Mouse (Mus musculus): ENCODE data around the gene 9930022D16Rik.

The 9930022D16Rik gene

GRCm38 (mm10) chr11:109413617-109414016 lies at the start of gene 9930022D16Rik:
Gene 9930022D16Rik (plus strand): TSS chr11:109413917.
- DNase-seq (ENCODE audit: low read depth, low spot score): no peak

GRCm38 (mm10) chr11:109364337-109364736 lies 49.4 kb upstream of the 9930022D16Rik start:
- DNase-seq (ENCODE audit: low read depth, low spot score): no peak

GRCm38 (mm10) chr11:109364881-109365280 lies 48.8 kb upstream of the 9930022D16Rik start:
- DNase-seq (ENCODE audit: low read depth, low spot score): no peak

GRCm38 (mm10) chr11:109365818-109366217 lies 47.9 kb upstream of the 9930022D16Rik start:
- no peak for DNase-seq (ENCODE audit: low read depth, low spot score)

GRCm38 (mm10) chr11:109366802-109367579 lies 46.7 kb upstream of the 9930022D16Rik start:
- no peak for DNase-seq (ENCODE audit: low read depth, low spot score)

GRCm38 (mm10) chr11:109369026-109369637 lies 44.6 kb upstream of the 9930022D16Rik start:
- no peak for DNase-seq (ENCODE audit: low read depth, low spot score)

GRCm38 (mm10) chr11:109375412-109375811 lies 38.3 kb upstream of the 9930022D16Rik start:
- no peak for DNase-seq (ENCODE audit: low read depth, low spot score)

- no peak for DNase-seq (ENCODE audit: low read depth, low spot score)
These were observed 37.1 kb upstream of the 9930022D16Rik start for GRCm38 (mm10) chr11:109376484-109377143.

GRCm38 (mm10) chr11:109377477-109377876 lies 36.2 kb upstream of the 9930022D16Rik start:
- DNase-seq (ENCODE audit: low read depth, low spot score): no peak

GRCm38 (mm10) chr11:109378051-109378450 lies 35.7 kb upstream of the 9930022D16Rik start:
- DNase-seq (ENCODE audit: low read depth, low spot score): no peak

- no peak for DNase-seq (ENCODE audit: low read depth, low spot score)
These were observed 33.1 kb upstream of the 9930022D16Rik start for GRCm38 (mm10) chr11:109380662-109381061.

GRCm38 (mm10) chr11:109385296-109385695 lies 28.4 kb upstream of the 9930022D16Rik start:
- DNase-seq (ENCODE audit: low read depth, low spot score): no peak

- no peak for DNase-seq (ENCODE audit: low read depth, low spot score)
These were observed 24.7 kb upstream of the 9930022D16Rik start for GRCm38 (mm10) chr11:109389046-109389445.

GRCm38 (mm10) chr11:109391200-109391599 lies 22.5 kb upstream of the 9930022D16Rik start:
- DNase-seq (ENCODE audit: low read depth, low spot score): no peak

- DNase-seq (ENCODE audit: low read depth, low spot score): no peak
These were observed 22.0 kb upstream of the 9930022D16Rik start for GRCm38 (mm10) chr11:109391760-109392159.

GRCm38 (mm10) chr11:109392601-109393000 lies 21.1 kb upstream of the 9930022D16Rik start:
- DNase-seq (ENCODE audit: low read depth, low spot score): no peak

GRCm38 (mm10) chr11:109394758-109395157 lies 19.0 kb upstream of the 9930022D16Rik start:
- no peak for DNase-seq (ENCODE audit: low read depth, low spot score)

GRCm38 (mm10) chr11:109395291-109395690 lies 18.4 kb upstream of the 9930022D16Rik start:
- no peak for DNase-seq (ENCODE audit: low read depth, low spot score)

- no peak for DNase-seq (ENCODE audit: low read depth, low spot score)
These were observed 7.3 kb upstream of the 9930022D16Rik start for GRCm38 (mm10) chr11:109406431-109406830.

GRCm38 (mm10) chr11:109410197-109410980 lies 3.3 kb upstream of the 9930022D16Rik start:
- DNase-seq (ENCODE audit: low read depth, low spot score): no peak

GRCm38 (mm10) chr11:109414802-109415201 lies 1.1 kb downstream of the 9930022D16Rik start:
- DNase-seq (ENCODE audit: low read depth, low spot score): no peak
